Mouse (Mus musculus) midbrain, embryonic 16.5 days (tissue): ENCODE measurements around the gene Ascc1. TPM values are rescaled to one million over a fixed set of nuclear protein-coding genes. Genes with fewer than 3 reads are reported as not detected.

Source experiments
- ATAC-seq: fragments of 200-750 bp; cut with Nextera tagmentation; 2 replicates; pipeline ENCODE4 v1.8.0; 2017; ENCODE audit warnings: moderate TSS enrichment
- H3K27ac ChIP-seq: fragments of 300-500 bp; sonication (generic); 2 replicates; pipeline ENCODE4 v1.5.1; 2014; ENCODE audit warnings: mild to moderate bottlenecking, low read length, mixed read lengths
- H3K27me3 ChIP-seq: fragments of 300-500 bp; sonication (generic); 2 replicates; pipeline ENCODE4 v1.6.1; 2014; ENCODE audit warnings: low read depth, low read length, mixed read lengths; ENCODE audit not compliant: control insufficient read depth, insufficient read depth
- H3K36me3 ChIP-seq: fragments of 300-500 bp; sonication (generic); 2 replicates; pipeline ENCODE4 v1.6.1; 2014; ENCODE audit warnings: mild to moderate bottlenecking, low read length, moderate library complexity, mixed read lengths; ENCODE audit not compliant: control insufficient read depth, insufficient read depth
- H3K4me1 ChIP-seq: fragments of 300-500 bp; sonication (generic); 2 replicates; pipeline ENCODE4 v1.6.1; 2014; ENCODE audit warnings: mild to moderate bottlenecking, low read length, mixed read lengths; ENCODE audit not compliant: control insufficient read depth, insufficient read depth
- H3K4me2 ChIP-seq: fragments of 300-500 bp; sonication (generic); 2 replicates; pipeline ENCODE4 v1.6.1; 2014; ENCODE audit warnings: mild to moderate bottlenecking, low read length, mixed read lengths
- H3K4me3 ChIP-seq: fragments of 300-500 bp; sonication (generic); 2 replicates; pipeline ENCODE4 v1.5.1; 2014; ENCODE audit warnings: low read depth, mild to moderate bottlenecking, low read length, moderate library complexity, mixed read lengths
- H3K9ac ChIP-seq: fragments of 300-500 bp; sonication (generic); 2 replicates; pipeline ENCODE4 v1.6.1; 2014; ENCODE audit warnings: low read depth, low read length, mixed read lengths
- H3K9me3 ChIP-seq: fragments of 300-500 bp; sonication (generic); replicated peaks from 2 replicates; pipeline ENCODE4 v1.6.1; 2014; ENCODE audit warnings: mild to moderate bottlenecking, low read length, mixed read lengths; ENCODE audit not compliant: control insufficient read depth, poor library complexity, severe bottlenecking
- WGBS: fragments of 180-500 bp; shearing (Covaris S2); extraction: QIAGEN DNeasy Blood & Tissue Kit; methylation state at CpG from one replicate; pipeline ENCODE4 v1.1.7; 2014; 5-methylcytosine and 5-hydroxymethylcytosine counted together
- polyA plus RNA-seq: library from polyadenylated mRNA; unstranded; fragments of >200 nt; fragmentation: Nextera tagmentation; extraction: Ambion mirVana; gene quantifications from 2 replicates; pipeline ENCODE4 v1.2.1, GENCODE M21; 2015

Gene Ascc1
- polyA plus RNA-seq, 1 experiment from 2014 or later = 54.5 TPM

- no peak for ATAC-seq
- WGBS = 83% methylated on average over 2 of the region's 2 CpGs
- Histone ChIP-seq H3K4me1 (no peaks in the 10 kb centered on the region), H3K9me3 (no peaks in the 10 kb centered on the region), H3K9ac (no peak overlapping the region), H3K27ac (no peak overlapping the region), H3K27me3 (no peaks in the 10 kb centered on the region), H3K4me3 (no peak overlapping the region), H3K36me3 (peaks cover 8% of the 10 kb centered on the region), H3K4me2 (no peak overlapping the region)
Observed at GRCm38 (mm10) chr10:60019299-60019698, 16.7 kb downstream of the Ascc1 start.

DNA sequence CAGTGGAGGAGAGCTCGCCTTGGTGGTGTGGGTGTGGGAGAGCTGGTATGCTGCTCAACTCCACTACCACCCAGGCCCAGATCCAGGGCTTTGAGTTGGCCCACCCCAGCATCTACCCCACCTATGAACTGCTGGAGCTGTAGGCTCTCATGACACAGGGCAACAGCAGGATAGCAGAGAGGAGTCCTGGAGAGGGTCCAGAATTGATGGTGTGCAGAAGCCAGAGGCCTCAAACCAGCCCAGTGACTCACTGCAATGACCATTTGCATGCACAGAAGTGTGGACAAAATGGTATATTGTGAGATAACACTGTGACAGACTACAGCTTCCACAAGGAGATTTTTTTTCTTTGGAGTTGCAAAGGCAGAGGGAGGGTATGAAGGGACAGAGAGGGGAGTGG, 21.1 kb downstream of the Ascc1 start:
- ATAC-seq = no peak
- H3K4me1 ChIP-seq = peaks cover 24% of the 10 kb centered on the region
- no peak overlapping the region for H3K4me3 ChIP-seq
- H3K9ac ChIP-seq = no peak overlapping the region
- 100% methylated on average over 1 of the region's 1 CpGs for WGBS
- H3K36me3 ChIP-seq = no peaks in the 10 kb centered on the region
- no peaks in the 10 kb centered on the region for H3K27me3 ChIP-seq
- no peaks in the 10 kb centered on the region for H3K9me3 ChIP-seq
- H3K4me2 ChIP-seq = no peak overlapping the region
- H3K27ac ChIP-seq = no peak overlapping the region

DNA sequence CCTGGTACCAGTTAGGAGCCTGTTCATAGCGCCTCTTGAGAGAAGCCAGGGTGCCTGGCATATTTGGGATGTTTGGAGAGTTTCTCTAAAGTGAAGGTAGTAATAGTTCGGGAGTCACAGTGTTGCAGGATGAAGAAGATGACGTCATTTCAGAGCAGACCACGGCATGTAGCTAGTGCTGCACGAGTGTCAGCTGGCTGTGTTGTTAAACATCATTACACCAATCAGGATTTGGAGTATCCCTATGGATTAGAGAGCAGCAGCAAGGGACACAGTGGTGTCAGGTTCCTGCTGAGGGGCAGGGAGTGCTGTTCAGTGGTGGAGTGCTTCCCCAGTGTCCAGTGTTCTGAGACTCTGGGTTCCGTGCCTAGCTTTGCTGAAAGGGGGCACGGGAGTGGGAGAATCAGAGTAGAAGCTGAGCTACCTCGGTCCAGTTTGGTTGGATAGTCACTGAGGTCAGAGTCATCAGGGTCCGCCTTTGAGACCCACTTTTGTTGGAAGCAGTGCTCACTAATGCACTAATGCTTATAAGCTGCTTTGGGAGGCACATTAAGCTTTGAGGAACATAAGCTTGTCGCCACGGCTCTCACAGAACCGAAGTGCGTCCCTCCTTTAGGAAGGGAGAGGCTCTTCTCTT, 24.3 kb downstream of the Ascc1 start:
- no peak overlapping the region for H3K27ac ChIP-seq
- H3K9me3 ChIP-seq = no peaks in the 10 kb centered on the region
- H3K4me2 ChIP-seq = no peak overlapping the region
- H3K9ac ChIP-seq = no peak overlapping the region
- H3K4me3 ChIP-seq = no peak overlapping the region
- no peaks in the 10 kb centered on the region for H3K36me3 ChIP-seq
- H3K27me3 ChIP-seq = no peaks in the 10 kb centered on the region
- H3K4me1 ChIP-seq = peaks cover 28% of the 10 kb centered on the region
- ATAC-seq = no peak
- 44% methylated on average over 13 of the region's 13 CpGs for WGBS

GRCm38 (mm10) chr10:60027619-60028084, 25.0 kb downstream of the Ascc1 start:
- H3K9me3 ChIP-seq = no peaks in the 10 kb centered on the region

DNA sequence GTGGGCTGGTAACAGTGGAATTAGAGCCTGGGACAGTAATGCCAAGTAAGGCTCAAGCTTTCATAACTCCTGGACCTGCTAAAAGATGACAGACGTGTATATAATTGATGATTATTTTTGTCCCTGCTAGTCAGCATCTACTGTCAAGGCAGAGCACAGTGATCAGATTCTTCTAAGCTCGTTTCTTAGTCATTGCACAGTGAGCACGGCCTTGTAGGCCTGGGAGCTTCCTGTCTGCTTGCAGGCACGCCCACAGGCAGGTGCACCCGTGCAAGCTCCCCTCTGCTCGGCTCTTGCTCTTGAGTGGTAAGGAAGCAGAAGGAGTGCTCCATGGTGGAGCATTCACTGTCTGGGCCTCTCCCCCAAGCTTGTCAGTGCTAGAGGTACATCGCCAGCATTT, 25.6 kb downstream of the Ascc1 start:
- no peak for ATAC-seq
- H3K9me3 ChIP-seq = no peaks in the 10 kb centered on the region
- no peak overlapping the region for H3K27ac ChIP-seq
- H3K9ac ChIP-seq = no peak overlapping the region
- no peaks in the 10 kb centered on the region for H3K27me3 ChIP-seq
- no peak overlapping the region for H3K4me3 ChIP-seq
- no peak overlapping the region for H3K4me2 ChIP-seq
- H3K4me1 ChIP-seq = peaks cover 41% of the 10 kb centered on the region
- no peaks in the 10 kb centered on the region for H3K36me3 ChIP-seq
- WGBS = 77% methylated on average over 7 of the region's 7 CpGs

More at GRCm38 (mm10) chr10:60027619-60028084, 25.0 kb downstream of the Ascc1 start:
- Histone ChIP-seq H3K4me3 (no peak overlapping the region), H3K36me3 (no peaks in the 10 kb centered on the region), H3K27me3 (no peaks in the 10 kb centered on the region), H3K4me1 (peaks cover 35% of the 10 kb centered on the region), H3K9ac (no peak overlapping the region), H3K27ac (0 out of 2 replicates have a peak overlapping the region, but pooled peaks have one; percentile 40), H3K4me2 (no peak overlapping the region)
- ATAC-seq = no peak
- WGBS = 49% methylated on average over 2 of the region's 2 CpGs

DNA sequence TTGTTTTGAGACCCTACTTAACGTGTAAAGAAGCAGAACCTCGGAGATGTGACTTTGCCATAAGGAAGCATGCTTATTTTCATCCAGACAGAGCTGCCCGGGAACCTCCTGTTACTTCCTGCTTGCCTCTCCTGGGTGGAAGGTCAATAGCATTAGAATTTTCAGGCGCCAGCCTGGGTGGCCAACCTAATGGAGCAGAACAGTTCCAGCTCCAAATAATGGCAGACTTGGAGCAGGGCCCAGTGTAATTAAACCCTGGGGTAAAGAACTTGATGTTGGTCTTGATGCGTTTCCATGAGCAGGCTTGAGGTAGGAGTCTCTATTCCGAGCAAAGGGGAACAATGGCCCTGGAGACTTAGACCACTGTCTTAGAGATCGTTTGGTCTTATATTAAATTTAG, 26.4 kb downstream of the Ascc1 start:
- Histone ChIP-seq H3K4me1 (peaks cover 43% of the 10 kb centered on the region), H3K36me3 (no peaks in the 10 kb centered on the region), H3K9me3 (no peaks in the 10 kb centered on the region), H3K4me3 (no peak overlapping the region), H3K27ac (no peak overlapping the region), H3K9ac (no peak overlapping the region), H3K4me2 (no peak overlapping the region), H3K27me3 (no peaks in the 10 kb centered on the region)
- 66% methylated on average over 7 of the region's 7 CpGs for WGBS
- no peak for ATAC-seq

- Histone ChIP-seq H3K9ac (no peak overlapping the region), H3K9me3 (no peaks in the 10 kb centered on the region), H3K4me3 (no peak overlapping the region), H3K27me3 (no peaks in the 10 kb centered on the region), H3K4me1 (peaks cover 43% of the 10 kb centered on the region), H3K4me2 (no peak overlapping the region), H3K27ac (no peak overlapping the region), H3K36me3 (no peaks in the 10 kb centered on the region)
- ATAC-seq = no peak
- 85% methylated on average over 4 of the region's 4 CpGs for WGBS
Observed at GRCm38 (mm10) chr10:60029387-60029786, 26.8 kb downstream of the Ascc1 start.

DNA sequence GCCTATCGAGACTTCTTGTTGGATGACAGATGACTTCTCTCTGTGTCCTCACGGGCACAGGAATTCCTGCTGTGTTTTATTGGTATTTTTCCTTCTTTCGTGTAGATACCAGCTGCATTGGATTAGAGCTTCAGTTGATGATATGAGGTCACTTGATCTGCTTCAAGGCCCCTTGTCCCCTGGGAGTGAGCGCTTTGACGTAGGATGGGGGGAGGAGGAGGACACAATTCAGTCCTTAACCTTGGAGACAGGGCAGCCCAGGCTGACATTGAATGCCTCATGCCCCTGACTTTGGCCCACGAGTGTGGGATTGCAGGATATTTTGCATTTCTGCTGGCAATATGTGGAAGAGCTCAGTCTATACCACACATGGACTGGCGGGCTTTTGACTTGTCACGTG, 29.0 kb downstream of the Ascc1 start:
- WGBS = 58% methylated on average over 8 of the region's 8 CpGs
- no peaks in the 10 kb centered on the region for H3K9me3 ChIP-seq
- ATAC-seq = 0 out of 2 replicates have a peak, but pooled peaks have one; percentile 8
- no peak overlapping the region for H3K4me3 ChIP-seq
- H3K9ac ChIP-seq = no peak overlapping the region
- no peaks in the 10 kb centered on the region for H3K27me3 ChIP-seq
- H3K36me3 ChIP-seq = no peaks in the 10 kb centered on the region
- peak overlapping the region; percentile 73; the same call in 1 of the 2 replicates for H3K27ac ChIP-seq
- H3K4me2 ChIP-seq = no peak overlapping the region
- peaks cover 38% of the 10 kb centered on the region for H3K4me1 ChIP-seq

DNA sequence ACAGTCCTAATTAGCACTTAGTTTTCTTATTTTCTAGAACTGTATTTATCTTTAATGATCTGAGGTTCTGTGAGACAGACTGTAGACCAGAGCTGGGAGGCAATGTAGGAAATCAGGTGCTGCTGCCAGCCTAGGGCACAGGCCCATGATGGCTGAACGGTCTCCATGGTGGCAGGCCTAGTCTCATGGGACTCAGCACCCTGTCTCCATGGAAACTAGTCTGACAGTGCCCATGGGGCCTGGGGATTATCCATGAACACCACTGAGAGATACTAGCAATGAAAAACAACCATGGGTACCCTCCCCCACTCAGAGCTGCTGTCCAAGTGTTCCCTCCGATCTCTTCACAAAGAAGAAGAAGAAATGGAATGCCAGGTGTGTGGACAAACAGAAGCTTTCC, 29.4 kb downstream of the Ascc1 start:
- H3K27ac ChIP-seq = peak overlapping the region; percentile 73
- H3K4me3 ChIP-seq = no peak overlapping the region
- ATAC-seq = peak; percentile 68
- no peaks in the 10 kb centered on the region for H3K27me3 ChIP-seq
- H3K9me3 ChIP-seq = no peaks in the 10 kb centered on the region
- WGBS = 14% methylated on average over 2 of the region's 2 CpGs
- no peak overlapping the region for H3K9ac ChIP-seq
- H3K36me3 ChIP-seq = no peaks in the 10 kb centered on the region
- H3K4me1 ChIP-seq = peaks cover 34% of the 10 kb centered on the region
- no peak overlapping the region for H3K4me2 ChIP-seq
